ENCODE assay signal across 22 mouse cellular contexts in genomic region chr17:48403848-48404247, GRCm38 (mm10). TPM values are rescaled to one million over a fixed set of nuclear protein-coding genes. Genes with fewer than 3 reads are reported as not detected.
"Had no signal": no experiment of that assay in that cellular context is flagged by ENCODE, and none has a peak within 500 bp of the region (broad histone marks: within the 10 kb centered on the region; RNA-seq: fewer than 3 reads in every experiment).

No protein-coding gene starts in this region.

- H3K9ac ChIP-seq: limb, embryonic 13.5 days; liver, embryonic 14.5 days; lung, embryonic 15.5 days; midbrain, embryonic 15.5 days; neural tube, embryonic 12.5 days; stomach, embryonic 15.5 days had no signal

- H3K9me3 ChIP-seq: limb, embryonic 13.5 days; lung, embryonic 15.5 days; megakaryocyte, embryonic 14.5 days; midbrain, embryonic 15.5 days; neural tube, embryonic 12.5 days; stomach, embryonic 15.5 days had no signal

- ATAC-seq: midbrain, embryonic 15.5 days had no signal

- H3K27me3 ChIP-seq: limb, embryonic 13.5 days; lung, embryonic 15.5 days; megakaryocyte, embryonic 14.5 days; midbrain, embryonic 15.5 days; neural tube, embryonic 12.5 days; stomach, embryonic 15.5 days had no signal

- DNase-seq: kidney, adult 11 months; kidney, adult 9 months; kidney, postnatal 36 days; layer of hippocampus, adult 9-11 months; left cerebral cortex, postnatal 4 days; lung, postnatal 14 days; thymus, postnatal 4 days had no signal

- H3K27ac ChIP-seq: kidney, postnatal 0 days; limb, embryonic 13.5 days; lung, embryonic 15.5 days; macrophage; midbrain, embryonic 15.5 days; neural tube, embryonic 12.5 days; stomach, embryonic 15.5 days had no signal

- H3K4me2 ChIP-seq: limb, embryonic 13.5 days; lung, embryonic 15.5 days; midbrain, embryonic 11.5 days; midbrain, embryonic 15.5 days; neural tube, embryonic 12.5 days; stomach, embryonic 15.5 days had no signal

- H3K4me3 ChIP-seq: limb, embryonic 13.5 days; lung, embryonic 15.5 days; megakaryocyte, embryonic 14.5 days; midbrain, embryonic 15.5 days; neural tube, embryonic 12.5 days; stomach, embryonic 15.5 days had no signal

RNA-seq across cellular contexts. Expression of gene Apobec2, which starts 28.9 kb away (rescaled TPM):
- total RNA-seq: layer of hippocampus, adult 18-20 months; left cerebral cortex, adult 18-20 months; monocyte, adult 5-6 weeks; neutrophil, adult 5-6 weeks had no signal
- polyA plus RNA-seq: macrophage had no signal

RNA-seq across cellular contexts. Expression of gene Treml1, which starts 44.1 kb away (rescaled TPM):
- total RNA-seq: left cerebral cortex, postnatal 4 days; monocyte, adult 5-6 weeks had no signal

RNA-seq across cellular contexts. Expression of gene Tspo2, which starts 47.5 kb away (rescaled TPM):
- total RNA-seq: layer of hippocampus, adult 18-20 months; left cerebral cortex, adult 18-20 months; left cerebral cortex, postnatal 10 days had no signal
- polyA plus RNA-seq: macrophage had no signal
